Mouse (Mus musculus) embryonic facial prominence, embryonic 11.5 days (tissue): ENCODE data around the gene Sorcs2. TPM values are rescaled to one million over a fixed set of nuclear protein-coding genes. Genes with fewer than 3 reads are reported as not detected.
A peak's percentile ranks its signal among the peaks of the same experiment; 100 is the strongest.

ENCODE experiments used
- ATAC-seq: fragments of 200-750 bp; cut with Nextera tagmentation; replicated peaks from 2 replicates; pipeline ENCODE4 v1.8.0; 2017; ENCODE audit warnings: low read depth; ENCODE audit not compliant: insufficient number of reproducible peaks, low FRiP score, low TSS enrichment
- DNase-seq: peaks from one replicate; pipeline ENCODE4 v3.0.0-alpha.2; 2015; ENCODE audit warnings: low spot score
- H3K27ac ChIP-seq: fragments of 300-500 bp; sonication (generic); replicated peaks from 2 replicates; pipeline ENCODE4 v1.5.1; 2014; ENCODE audit warnings: mild to moderate bottlenecking, low read depth, low read length, control low read depth
- H3K27me3 ChIP-seq: fragments of 300-500 bp; sonication (generic); 2 replicates; pipeline ENCODE4 v1.6.1; 2014; ENCODE audit warnings: mild to moderate bottlenecking, low read length, moderate library complexity, mixed read lengths; ENCODE audit not compliant: control insufficient read depth, insufficient read depth
- H3K36me3 ChIP-seq: fragments of 300-500 bp; sonication (generic); replicated peaks from 2 replicates; pipeline ENCODE4 v1.6.1; 2014; ENCODE audit warnings: low read depth, mild to moderate bottlenecking, low read length, moderate library complexity, mixed read lengths; ENCODE audit not compliant: control insufficient read depth, insufficient read depth
- H3K4me1 ChIP-seq: fragments of 300-500 bp; sonication (generic); 2 replicates; pipeline ENCODE4 v1.6.1; 2014; ENCODE audit warnings: low read length, mixed read lengths; ENCODE audit not compliant: control insufficient read depth, insufficient read depth
- H3K4me2 ChIP-seq: fragments of 300-500 bp; sonication (generic); 2 replicates; pipeline ENCODE4 v1.6.1; 2014; ENCODE audit warnings: low read depth, mild to moderate bottlenecking, control low read depth, low read length, moderate library complexity
- H3K4me3 ChIP-seq: fragments of 300-500 bp; sonication (generic); 2 replicates; pipeline ENCODE4 v1.5.1; 2014; ENCODE audit warnings: low read depth, low read length, control low read depth
- H3K9ac ChIP-seq: fragments of 300-500 bp; sonication (generic); replicated peaks from 2 replicates; pipeline ENCODE4 v1.6.1; 2014; ENCODE audit warnings: mild to moderate bottlenecking, control low read depth, low read length
- H3K9me3 ChIP-seq: fragments of 300-500 bp; sonication (generic); replicated peaks from 2 replicates; pipeline ENCODE4 v1.6.1; 2016; ENCODE audit warnings: mild to moderate bottlenecking, low read length, inconsistent platforms, mixed read lengths; ENCODE audit not compliant: control insufficient read depth
- WGBS: fragments of 180-500 bp; shearing (Covaris S2); extraction: QIAGEN DNeasy Blood & Tissue Kit; methylation state at CpG from one replicate; pipeline ENCODE4 v1.1.7; 2014; 5-methylcytosine and 5-hydroxymethylcytosine counted together
- polyA plus RNA-seq: library from polyadenylated mRNA; unstranded; fragments of >200 nt; fragmentation: Nextera tagmentation; extraction: Ambion mirVana; gene quantifications from 2 replicates; pipeline ENCODE4 v1.2.1, GENCODE M21; 2014

The Sorcs2 gene
- polyA plus RNA-seq, 1 experiment from 2014 or later: 4.6 TPM

DNA sequence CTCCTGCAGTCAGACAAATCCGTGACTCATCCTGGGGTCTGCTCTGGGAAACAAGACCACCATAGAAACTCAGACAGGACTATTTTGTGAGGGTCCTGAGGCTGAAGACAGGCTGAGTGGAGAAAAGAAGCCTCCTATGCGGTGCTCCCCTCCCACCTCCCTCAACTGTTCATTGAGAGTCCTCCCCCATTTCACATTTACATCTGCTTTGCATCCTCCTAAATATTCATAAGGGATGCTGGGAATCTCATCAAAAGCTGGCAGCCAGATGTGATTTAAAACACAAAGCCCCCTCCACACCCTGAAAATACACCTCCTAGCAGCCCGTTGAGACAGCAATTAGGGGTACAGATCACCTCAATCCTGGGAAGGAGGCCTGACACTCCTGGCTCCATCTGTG, 58.7 kb downstream of the Sorcs2 start:
- DNase-seq: no peak
- Histone ChIP-seq H3K4me1 (peaks cover 3% of the 10 kb centered on the region; the same call in 1 of the 2 replicates), H3K36me3 (no peaks in the 10 kb centered on the region), H3K9me3 (no peaks in the 10 kb centered on the region), H3K9ac (no peak overlapping the region), H3K27ac (no peak overlapping the region), H3K27me3 (no peaks in the 10 kb centered on the region), H3K4me3 (no peak overlapping the region), H3K4me2 (no peak overlapping the region)
- no peak for ATAC-seq
- 54% methylated on average over 3 of the region's 3 CpGs for WGBS

DNA sequence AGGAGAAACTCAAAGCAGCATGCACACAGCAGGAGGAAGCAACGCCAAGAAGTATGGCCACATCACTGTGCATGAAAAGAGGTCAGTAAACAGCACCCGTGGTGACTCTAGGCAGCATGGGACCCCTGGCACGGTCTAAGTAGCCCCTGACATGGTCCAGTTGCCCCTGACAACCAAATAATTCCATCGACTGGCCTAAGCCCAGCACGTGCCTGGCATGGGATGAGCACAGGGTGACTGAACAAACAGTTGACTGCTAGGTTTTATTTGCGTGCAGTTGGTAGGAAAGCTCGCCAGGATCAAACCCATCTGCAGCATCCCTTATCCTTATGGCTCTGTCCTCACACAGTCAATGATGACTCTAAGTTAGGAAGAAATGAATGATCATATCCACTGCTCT, 61.7 kb downstream of the Sorcs2 start:
- no peak overlapping the region for H3K27ac ChIP-seq
- no peak for DNase-seq
- H3K36me3 ChIP-seq: no peaks in the 10 kb centered on the region
- H3K9me3 ChIP-seq: no peaks in the 10 kb centered on the region
- no peak overlapping the region for H3K4me3 ChIP-seq
- no peaks in the 10 kb centered on the region for H3K27me3 ChIP-seq
- 82% methylated on average over 7 of the region's 7 CpGs for WGBS
- H3K4me1 ChIP-seq: peaks cover 3% of the 10 kb centered on the region; the same call in 1 of the 2 replicates
- ATAC-seq: no peak; the same call in 1 of the 2 replicates
- H3K4me2 ChIP-seq: no peak overlapping the region
- H3K9ac ChIP-seq: no peak overlapping the region

DNA sequence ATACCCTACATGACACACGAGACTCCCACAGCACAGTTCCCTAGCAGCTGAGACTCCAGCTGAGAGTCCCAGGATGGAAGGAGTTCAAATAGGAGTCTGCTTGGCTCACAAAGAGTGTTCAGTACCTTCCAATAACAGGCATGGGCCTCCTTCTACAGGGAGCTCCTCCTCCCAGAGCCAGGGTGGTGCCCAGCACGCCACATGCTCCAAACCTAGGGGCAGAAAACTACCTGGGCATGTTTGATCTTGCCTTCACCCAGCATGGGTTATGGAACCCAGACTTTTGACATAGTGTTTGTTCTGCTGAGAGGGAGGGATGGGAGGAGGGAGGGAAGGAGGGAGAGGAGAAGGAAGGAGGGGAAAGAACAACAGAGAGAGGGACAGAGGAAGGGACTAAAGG, 62.3 kb downstream of the Sorcs2 start:
- H3K36me3 ChIP-seq: no peaks in the 10 kb centered on the region
- ATAC-seq: no peak
- no peaks in the 10 kb centered on the region for H3K9me3 ChIP-seq
- DNase-seq: no peak
- no peak overlapping the region for H3K27ac ChIP-seq
- H3K27me3 ChIP-seq: no peaks in the 10 kb centered on the region
- H3K4me1 ChIP-seq: peaks cover 3% of the 10 kb centered on the region; the same call in 1 of the 2 replicates
- H3K4me3 ChIP-seq: no peak overlapping the region
- no peak overlapping the region for H3K4me2 ChIP-seq
- no peak overlapping the region for H3K9ac ChIP-seq
- WGBS: 62% methylated on average over 2 of the region's 2 CpGs

DNA sequence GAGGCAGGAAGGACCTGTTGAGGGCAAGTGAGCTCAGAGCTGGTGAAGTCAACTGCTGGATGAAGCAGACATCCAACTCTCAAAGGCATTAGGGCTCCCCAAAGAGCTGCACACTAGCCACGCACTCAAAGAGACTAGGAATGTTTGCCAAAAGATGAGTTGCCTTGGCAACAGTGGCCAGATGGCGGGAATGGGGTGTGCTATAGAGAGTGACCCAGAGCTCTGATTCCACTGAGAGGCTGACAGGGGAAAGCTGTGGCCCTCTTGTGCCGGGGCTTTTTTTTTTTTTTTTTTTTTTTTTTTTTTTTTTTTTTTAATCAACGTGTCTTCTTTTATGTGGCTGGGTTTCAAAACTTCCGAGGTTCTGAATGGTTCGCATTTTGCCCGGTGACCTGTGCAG, 63.7 kb downstream of the Sorcs2 start:
- Histone ChIP-seq H3K9ac (no peak overlapping the region), H3K27ac (no peak overlapping the region; the same call in 1 of the 2 replicates), H3K9me3 (no peaks in the 10 kb centered on the region), H3K27me3 (no peaks in the 10 kb centered on the region), H3K4me2 (no peak overlapping the region), H3K4me1 (peaks cover 3% of the 10 kb centered on the region; the same call in 1 of the 2 replicates), H3K4me3 (no peak overlapping the region), H3K36me3 (no peaks in the 10 kb centered on the region)
- 52% methylated on average over 7 of the region's 7 CpGs for WGBS
- DNase-seq: peak; percentile 55
- ATAC-seq: no peak

DNA sequence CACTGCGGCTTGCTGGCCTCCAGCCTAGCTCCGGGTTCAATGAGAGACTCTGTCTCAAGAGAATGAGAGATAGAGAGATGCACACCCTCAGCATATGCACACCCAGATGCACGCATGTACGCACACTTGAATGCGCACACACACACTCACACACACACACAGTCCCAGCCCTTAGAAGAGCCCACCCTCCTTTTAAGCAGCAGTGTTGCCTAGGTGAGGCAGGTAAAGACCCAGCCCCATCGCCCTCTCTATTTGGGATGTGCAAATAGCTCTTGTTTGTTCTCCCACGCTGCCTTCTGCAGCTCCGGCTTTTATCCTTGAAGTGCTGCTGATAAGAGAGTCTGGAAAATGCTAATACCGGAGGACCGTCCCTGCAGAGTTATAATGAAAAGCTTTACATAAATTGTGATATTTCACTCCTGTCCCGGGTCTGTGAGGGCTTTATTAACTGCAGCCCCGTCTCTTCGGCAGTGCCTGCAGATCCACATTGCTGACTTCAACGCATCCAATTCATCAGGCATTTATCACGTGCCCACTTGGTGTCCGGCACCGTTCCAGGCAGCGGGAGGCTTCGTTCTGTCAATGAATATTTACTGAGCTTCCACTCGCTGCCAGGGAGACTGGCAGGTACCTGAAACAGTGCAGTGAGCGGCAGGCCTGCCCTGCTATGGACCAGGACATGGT, 67.3 kb downstream of the Sorcs2 start:
- no peak overlapping the region for H3K4me2 ChIP-seq
- WGBS: 84% methylated on average over 21 of the region's 21 CpGs
- H3K27ac ChIP-seq: no peak overlapping the region
- DNase-seq (no peak), ATAC-seq (no peak)
- H3K36me3 ChIP-seq: no peaks in the 10 kb centered on the region
- H3K4me1 ChIP-seq: peaks cover 3% of the 10 kb centered on the region; the same call in 1 of the 2 replicates
- no peaks in the 10 kb centered on the region for H3K9me3 ChIP-seq
- H3K9ac ChIP-seq: no peak overlapping the region
- no peaks in the 10 kb centered on the region for H3K27me3 ChIP-seq
- no peak overlapping the region for H3K4me3 ChIP-seq

DNA sequence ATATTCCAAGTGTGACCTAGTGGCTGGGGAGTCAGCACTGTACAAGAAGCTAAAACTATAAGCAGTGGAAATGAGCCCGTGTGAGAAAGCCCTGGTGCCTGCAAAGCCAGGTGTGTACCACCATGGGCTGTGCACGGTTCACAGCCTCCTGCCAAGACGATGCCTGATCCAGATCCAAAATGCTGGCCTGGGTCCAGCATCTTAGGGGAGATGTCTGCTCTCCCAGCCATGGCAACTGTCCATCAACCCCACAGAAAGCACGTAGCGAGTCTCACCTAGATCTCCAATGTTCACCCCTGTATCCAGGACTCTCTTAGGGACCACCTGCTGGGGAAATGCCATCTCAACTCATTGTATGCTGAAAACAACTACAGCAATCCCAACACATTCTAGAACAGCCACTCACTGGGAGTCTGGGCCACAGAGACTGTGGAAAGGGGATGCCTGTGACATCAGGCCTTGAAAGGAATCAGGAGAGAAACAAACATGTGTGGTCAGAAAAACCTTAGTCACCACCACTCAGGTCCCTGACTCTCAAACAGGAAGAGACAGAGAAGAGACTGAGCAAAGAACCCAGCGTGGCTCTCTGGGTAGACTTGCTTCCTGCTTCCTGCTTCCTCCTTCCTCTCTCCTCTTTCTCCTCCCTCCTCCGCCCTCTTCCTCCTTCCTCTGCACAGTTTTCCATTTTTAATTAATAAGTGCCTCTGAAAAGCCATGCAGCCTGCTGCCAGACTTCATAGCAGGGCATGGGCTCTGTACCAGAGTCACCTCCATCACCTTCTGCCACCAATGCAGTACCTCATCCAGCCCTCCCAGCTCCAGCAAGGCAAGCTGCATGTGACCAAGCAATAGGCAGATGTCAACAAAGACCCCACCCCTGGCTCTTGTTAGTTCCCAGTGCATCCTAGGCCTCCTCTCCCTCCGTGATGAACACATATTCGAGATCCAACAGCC, 71.6 kb downstream of the Sorcs2 start:
- ATAC-seq: no peak
- no peak overlapping the region for H3K27ac ChIP-seq

DNA sequence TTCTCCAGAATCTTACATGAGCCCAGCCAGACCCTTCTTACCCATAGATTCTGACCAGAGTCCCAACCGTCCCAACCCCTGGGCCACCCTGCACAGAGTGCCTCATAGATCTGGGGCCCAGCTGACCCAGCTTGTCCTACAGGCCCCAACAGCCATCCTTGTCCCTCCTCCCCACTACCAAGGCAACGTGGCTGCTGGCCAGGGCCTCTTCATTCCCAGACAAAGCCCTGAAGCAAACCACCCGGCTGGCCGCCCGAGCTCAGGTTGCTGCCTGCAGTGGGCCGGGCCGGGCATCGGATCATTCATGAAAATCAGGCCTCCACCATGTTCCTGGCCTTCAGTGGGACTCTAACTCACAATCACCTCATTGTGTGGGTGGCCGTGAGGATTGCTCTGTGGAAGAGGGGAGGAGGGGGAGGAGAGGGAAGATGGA, 73.8 kb downstream of the Sorcs2 start:
- Histone ChIP-seq H3K9ac (0 out of 2 replicates have a peak overlapping the region, but pooled peaks have one; percentile 8), H3K4me1 (no peaks in the 10 kb centered on the region; the same call in 1 of the 2 replicates), H3K27ac (no peak overlapping the region), H3K4me3 (no peak overlapping the region), H3K9me3 (no peaks in the 10 kb centered on the region), H3K4me2 (no peak overlapping the region), H3K36me3 (no peaks in the 10 kb centered on the region), H3K27me3 (no peaks in the 10 kb centered on the region)
- DNase-seq (peak; percentile 32), ATAC-seq (0 out of 2 replicates have a peak, but pooled peaks have one; percentile 46)
- 31% methylated on average over 9 of the region's 9 CpGs for WGBS

More for the DNA sequence above, 71.6 kb downstream of the Sorcs2 start:
- H3K27me3 ChIP-seq: no peaks in the 10 kb centered on the region
- no peaks in the 10 kb centered on the region for H3K9me3 ChIP-seq
- H3K4me1 ChIP-seq: no peaks in the 10 kb centered on the region; the same call in 1 of the 2 replicates
- H3K9ac ChIP-seq: no peak overlapping the region
- no peak overlapping the region for H3K4me3 ChIP-seq
- WGBS: 83% methylated on average over 9 of the region's 9 CpGs
- H3K36me3 ChIP-seq: no peaks in the 10 kb centered on the region
- DNase-seq: no peak
- H3K4me2 ChIP-seq: no peak overlapping the region
